Mouse (Mus musculus) spleen, adult 2 months (tissue): ENCODE measurements around the gene Pakap.

Experiments
- CTCF ChIP-seq: fragments of 200-500 bp; IDR thresholded peaks from 2 replicates; pipeline ENCODE4 v1.5.1; 2011; ENCODE audit warnings: mild to moderate bottlenecking, inconsistent platforms; ENCODE audit not compliant: insufficient read depth, insufficient read length, insufficient replicate concordance; ENCODE audit errors: extremely low read depth
- POLR2A ChIP-seq: fragments of 200-500 bp; IDR thresholded peaks from 2 replicates; pipeline ENCODE4 v1.6.1; 2011; ENCODE audit warnings: low read depth, low read length, inconsistent platforms

GRCm38 (mm10) chr4:57560010-57560409, 8.0 kb upstream of the Pakap start:
- TF ChIP-seq CTCF, result no peak
- no peak for TF ChIP-seq POLR2A
